Mouse (Mus musculus) CH12.LX (cell line): Measurements from ENCODE around the gene Grk5. TPM values are rescaled to one million over a fixed set of nuclear protein-coding genes. Genes with fewer than 3 reads are reported as not detected.
A peak's percentile ranks its signal among the peaks of the same experiment; 100 is the strongest.

ENCODE experiments used
- DNase-seq: peaks from one replicate; pipeline ENCODE4 v3.0.0-alpha.2; 2013; ENCODE audit errors: extremely low read depth
- H3K27ac ChIP-seq: 2 replicates; pipeline ENCODE4 v1.5.1; 2012; ENCODE audit warnings: low read depth, mild to moderate bottlenecking, control low read depth, moderate library complexity; ENCODE audit not compliant: insufficient read depth
- H3K27me3 ChIP-seq: replicated peaks from 2 replicates; pipeline ENCODE3; 2012; ENCODE audit warnings: inconsistent platforms
- H3K36me3 ChIP-seq, 2 experiments: replicated peaks in 1 of 2; 2 replicates each; pipeline versions ENCODE3 to v1.6.1; 2012; ENCODE audit warnings: inconsistent platforms in 1 of 2, low read length in 1 of 2, mild to moderate bottlenecking in 1 of 2, mixed read lengths in 1 of 2, moderate library complexity in 1 of 2; ENCODE audit not compliant: control insufficient read depth in 1 of 2, insufficient read depth in 1 of 2
- H3K4me1 ChIP-seq, 2 experiments: 2 replicates each; pipeline ENCODE4 v1.6.1; 2012; ENCODE audit warnings: inconsistent platforms in 1 of 2, moderate library complexity in 1 of 2; ENCODE audit not compliant: insufficient read depth in 2 of 2, control insufficient read depth in 1 of 2
- H3K4me2 ChIP-seq: 2 replicates; pipeline ENCODE4 v1.6.1; 2012; ENCODE audit warnings: low read depth, mild to moderate bottlenecking, control low read depth; ENCODE audit not compliant: poor library complexity, insufficient read depth, severe bottlenecking
- H3K4me3 ChIP-seq, 3 experiments: fragments of 150-350 bp in 1 of 3; sonication (generic) in 1 of 3; replicated peaks in 1 of 3; 2 replicates each; pipeline versions ENCODE3 to v1.5.1; 2011 to 2012; ENCODE audit warnings: low read depth in 2 of 3, low read length in 2 of 3, mild to moderate bottlenecking in 2 of 3, moderate library complexity in 2 of 3, control low read depth in 1 of 3, improper control_type of control experiment in 1 of 3, inconsistent platforms in 1 of 3, mixed read lengths in 1 of 3; ENCODE audit not compliant: poor library complexity in 1 of 3
- H3K79me2 ChIP-seq: replicated peaks from 2 replicates; pipeline ENCODE4 v1.6.1; 2012; ENCODE audit warnings: mild to moderate bottlenecking, moderate library complexity; ENCODE audit not compliant: control insufficient read depth, poor library complexity, insufficient read depth, severe bottlenecking; ENCODE audit errors: extremely low read depth
- H3K9ac ChIP-seq: 2 replicates; pipeline ENCODE4 v1.6.1; 2012; ENCODE audit warnings: low read depth, mild to moderate bottlenecking, control low read depth, moderate library complexity; ENCODE audit not compliant: insufficient read depth
- H3K9me3 ChIP-seq: replicated peaks from 2 replicates; pipeline ENCODE3; 2012; ENCODE audit warnings: low read length, inconsistent platforms, mixed read lengths
- CTCF ChIP-seq, 2 experiments: IDR thresholded peaks in 1 of 2; conservative IDR thresholded peaks in 1 of 2; 2 replicates each; pipeline ENCODE4 v1.5.1; 2011 to 2012; ENCODE audit warnings: low read depth in 2 of 2, low read length in 2 of 2, improper control_type of control experiment in 1 of 2, inconsistent platforms in 1 of 2, mild to moderate bottlenecking in 1 of 2, moderate library complexity in 1 of 2
- IRF4 ChIP-seq: IDR thresholded peaks from 2 replicates; pipeline ENCODE4 v1.6.1; 2014; ENCODE audit warnings: low read depth, mild to moderate bottlenecking, inconsistent platforms, low read length, improper control_type of control experiment
- dilution Hi-C: fragments of 300-500 bp; cut with MboI; formaldehyde crosslinking; loops from 2 replicates; pipeline ENCODE4 v1.14.3; 2020; ENCODE audit warnings: low sequenced_read_pairs; ENCODE audit not compliant: extremely low pct_unique_long_range_greater_than_20kb, extremely low pct_ligation_motif_present
- in situ Hi-C: fragments of 300-500 bp; cut with MboI; formaldehyde crosslinking; loops from 3 replicates; pipeline ENCODE4 v1.14.3; 2019; ENCODE audit warnings: low sequenced_read_pairs, low pct_ligation_motif_present, low pct_unique_long_range_greater_than_20kb, mixed read lengths
- polyA plus RNA-seq: library from polyadenylated mRNA; unstranded; fragments of >175 nt; gene quantifications from 2 replicates; pipeline ENCODE4 v1.2.1, GENCODE M21; 2012; ENCODE audit warnings: low read depth; ENCODE audit not compliant: insufficient read length
- total RNA-seq, 2 experiments: library from RNA; depleted of rRNA; stranded (reverse); fragments of 300-350 nt in 1 of 2; fragments of >200 nt in 1 of 2; gene quantifications; 2 replicates each; pipeline ENCODE4 v1.2.3; 2012 to 2014

The Grk5 gene
- total and polyA plus RNA-seq, 3 experiments = 5.7 to 11.5 (median 7.6) TPM

GRCm38 (mm10) chr19:61141299-61141698 is 251.8 kb downstream of the Grk5 start:
- Histone ChIP-seq H3K9ac (peak overlapping the region; percentile 44; the same call in 1 of the 2 replicates), H3K9me3 (no peaks in the 10 kb centered on the region), H3K36me3 (peaks cover 2 to 9% of the 10 kb centered on the region in 2 experiments), H3K27ac (no peak overlapping the region), H3K79me2 (peaks cover 5% of the 10 kb centered on the region), H3K4me3 (peak overlapping the region; percentile 83 to 98 (median 91)), H3K4me1 (peaks cover 7 to 23% of the 10 kb centered on the region in 2 experiments), H3K27me3 (no peaks in the 10 kb centered on the region), H3K4me2 (peak overlapping the region; percentile 73)
- no peak for TF ChIP-seq IRF4
- peak in 1 of 2 experiments; percentile 3; a peak in 1 of 4 replicates for TF ChIP-seq CTCF (conservative IDR thresholded peaks at IDR 0.05 in 1 of 2, IDR thresholded peaks at IDR 0.05 in 1 of 2; ENCODE audit: low read depth in 2 of 2, low read length in 2 of 2)
- in situ Hi-C loops = no loop called here
- dilution Hi-C loops = no loop called here
- no peak for DNase-seq

Other genes with a start within 250 kb of the Grk5 start
- gene Nanos1, start 133.8 kb upstream of the Grk5 start, total RNA-seq (2012; rRNA removed) = 1.3 and 1.7 TPM in 2 replicates
- 3.1 and 3.2 TPM in 2 replicates for gene Nanos1, start 133.8 kb upstream of the Grk5 start, total RNA-seq (2014; rRNA removed)
- 0.91 and 1.2 TPM in 2 replicates for gene Nanos1, start 133.8 kb upstream of the Grk5 start, polyA plus RNA-seq
- 213 and 240 TPM in 2 replicates for gene Eif3a, start 99.1 kb upstream of the Grk5 start, total RNA-seq (2012; rRNA removed)
- 120 and 128 TPM in 2 replicates for gene Eif3a, start 99.1 kb upstream of the Grk5 start, total RNA-seq (2014; rRNA removed)
- 372 and 420 TPM in 2 replicates for gene Eif3a, start 99.1 kb upstream of the Grk5 start, polyA plus RNA-seq
- gene Fam45a, start 78.2 kb upstream of the Grk5 start, total RNA-seq (2012; rRNA removed) = 16.2 TPM in 2 replicates
- gene Fam45a, start 78.2 kb upstream of the Grk5 start, total RNA-seq (2014; rRNA removed) = 24.4 and 29.8 TPM in 2 replicates
- 27.3 and 35.2 TPM in 2 replicates for gene Fam45a, start 78.2 kb upstream of the Grk5 start, polyA plus RNA-seq
- 1.9 and 2.2 TPM in 2 replicates for gene Sfxn4, start 28.3 kb upstream of the Grk5 start, total RNA-seq (2012; rRNA removed)
- 3.5 and 3.9 TPM in 2 replicates for gene Sfxn4, start 28.3 kb upstream of the Grk5 start, total RNA-seq (2014; rRNA removed)
- 3.1 and 3.8 TPM in 2 replicates for gene Sfxn4, start 28.3 kb upstream of the Grk5 start, polyA plus RNA-seq
- 180 and 210 TPM in 2 replicates for gene Prdx3, start 15.2 kb upstream of the Grk5 start, total RNA-seq (2012; rRNA removed)
- gene Prdx3, start 15.2 kb upstream of the Grk5 start, total RNA-seq (2014; rRNA removed) = 414 and 427 TPM in 2 replicates
- gene Prdx3, start 15.2 kb upstream of the Grk5 start, polyA plus RNA-seq = 230 and 246 TPM in 2 replicates